Mouse (Mus musculus) C2C12 (cell line): ENCODE data around the gene Nsfl1c.

Source experiments
- CTCF ChIP-seq: IDR thresholded peaks from one replicate; pipeline ENCODE4 v1.5.1; 2011; ENCODE audit not compliant: control insufficient read depth, insufficient read depth, insufficient read length
- FOSL1 ChIP-seq: IDR thresholded peaks from one replicate; pipeline ENCODE4 v1.8.0; 2011; ENCODE audit warnings: mild to moderate bottlenecking, low read length; ENCODE audit not compliant: poor library complexity, insufficient read depth, severe bottlenecking
- MAX ChIP-seq: IDR thresholded peaks from one replicate; pipeline ENCODE4 v1.6.1; 2011; ENCODE audit warnings: mild to moderate bottlenecking, control low read depth
- MYOD1 ChIP-seq: IDR thresholded peaks from one replicate; pipeline ENCODE4 v1.6.1; 2011; ENCODE audit warnings: low read depth; ENCODE audit not compliant: control insufficient read depth, insufficient read length
- MYOG ChIP-seq: IDR thresholded peaks from one replicate; pipeline ENCODE4 v1.6.1; 2011; ENCODE audit not compliant: control insufficient read depth, insufficient read length; ENCODE audit errors: extremely low read depth
- USF1 ChIP-seq: IDR thresholded peaks from one replicate; pipeline ENCODE4 v1.6.1; 2011; ENCODE audit warnings: low read depth, mild to moderate bottlenecking, control low read depth, moderate library complexity

- TF ChIP-seq CTCF (no peak), MYOD1 (no peak), USF1 (no peak), FOSL1 (no peak), MYOG (no peak), MAX (no peak)
Observed at GRCm38 (mm10) chr2:151544673-151545072, 50.7 kb downstream of the Nsfl1c start.
